Mouse (Mus musculus) embryonic facial prominence, embryonic 11.5 days (tissue): ENCODE data around the gene Blzf1. TPM values are rescaled to one million over a fixed set of nuclear protein-coding genes. Genes with fewer than 3 reads are reported as not detected.

ENCODE experiments used
- ATAC-seq: fragments of 200-750 bp; cut with Nextera tagmentation; replicated peaks from 2 replicates; pipeline ENCODE4 v1.8.0; 2017; ENCODE audit warnings: low read depth; ENCODE audit not compliant: insufficient number of reproducible peaks, low FRiP score, low TSS enrichment
- DNase-seq: peaks from one replicate; pipeline ENCODE4 v3.0.0-alpha.2; 2015; ENCODE audit warnings: low spot score
- H3K27ac ChIP-seq: fragments of 300-500 bp; sonication (generic); replicated peaks from 2 replicates; pipeline ENCODE4 v1.5.1; 2014; ENCODE audit warnings: mild to moderate bottlenecking, low read depth, low read length, control low read depth
- H3K27me3 ChIP-seq: fragments of 300-500 bp; sonication (generic); 2 replicates; pipeline ENCODE4 v1.6.1; 2014; ENCODE audit warnings: mild to moderate bottlenecking, low read length, moderate library complexity, mixed read lengths; ENCODE audit not compliant: control insufficient read depth, insufficient read depth
- H3K36me3 ChIP-seq: fragments of 300-500 bp; sonication (generic); replicated peaks from 2 replicates; pipeline ENCODE4 v1.6.1; 2014; ENCODE audit warnings: low read depth, mild to moderate bottlenecking, low read length, moderate library complexity, mixed read lengths; ENCODE audit not compliant: control insufficient read depth, insufficient read depth
- H3K4me1 ChIP-seq: fragments of 300-500 bp; sonication (generic); 2 replicates; pipeline ENCODE4 v1.6.1; 2014; ENCODE audit warnings: low read length, mixed read lengths; ENCODE audit not compliant: control insufficient read depth, insufficient read depth
- H3K4me2 ChIP-seq: fragments of 300-500 bp; sonication (generic); 2 replicates; pipeline ENCODE4 v1.6.1; 2014; ENCODE audit warnings: low read depth, mild to moderate bottlenecking, control low read depth, low read length, moderate library complexity
- H3K4me3 ChIP-seq: fragments of 300-500 bp; sonication (generic); 2 replicates; pipeline ENCODE4 v1.5.1; 2014; ENCODE audit warnings: low read depth, low read length, control low read depth
- H3K9ac ChIP-seq: fragments of 300-500 bp; sonication (generic); replicated peaks from 2 replicates; pipeline ENCODE4 v1.6.1; 2014; ENCODE audit warnings: mild to moderate bottlenecking, control low read depth, low read length
- H3K9me3 ChIP-seq: fragments of 300-500 bp; sonication (generic); replicated peaks from 2 replicates; pipeline ENCODE4 v1.6.1; 2016; ENCODE audit warnings: mild to moderate bottlenecking, low read length, inconsistent platforms, mixed read lengths; ENCODE audit not compliant: control insufficient read depth
- WGBS: fragments of 180-500 bp; shearing (Covaris S2); extraction: QIAGEN DNeasy Blood & Tissue Kit; methylation state at CpG from one replicate; pipeline ENCODE4 v1.1.7; 2014; 5-methylcytosine and 5-hydroxymethylcytosine counted together
- polyA plus RNA-seq: library from polyadenylated mRNA; unstranded; fragments of >200 nt; fragmentation: Nextera tagmentation; extraction: Ambion mirVana; gene quantifications from 2 replicates; pipeline ENCODE4 v1.2.1, GENCODE M21; 2014

Blzf1 gene
- polyA plus RNA-seq, 1 experiment from 2014 or later: 26.7 TPM

DNA sequence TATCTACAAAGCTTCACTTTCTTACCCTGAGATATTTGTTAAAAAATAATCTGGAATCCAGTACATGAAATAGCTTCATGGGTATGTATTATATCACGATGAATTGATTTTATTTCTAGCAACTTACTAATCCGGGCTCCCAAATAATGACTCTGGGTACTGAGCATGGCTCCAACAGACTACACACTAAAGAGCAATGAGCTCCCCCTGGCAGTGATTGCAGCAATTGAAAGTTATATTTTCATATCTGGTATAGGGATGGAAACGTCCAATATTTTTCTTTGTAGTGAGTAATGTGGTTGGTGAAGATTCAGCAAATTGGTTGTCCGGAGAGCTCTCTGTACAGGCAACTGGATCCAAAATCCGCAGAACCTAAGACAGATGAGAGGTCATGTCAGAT, 15.2 kb downstream of the Blzf1 start:
- DNase-seq (no peak), ATAC-seq (no peak)
- Histone ChIP-seq H3K4me3 (no peak overlapping the region), H3K36me3 (no peaks in the 10 kb centered on the region), H3K4me1 (no peaks in the 10 kb centered on the region), H3K9me3 (no peaks in the 10 kb centered on the region), H3K4me2 (no peak overlapping the region), H3K9ac (no peak overlapping the region), H3K27ac (no peak overlapping the region), H3K27me3 (no peaks in the 10 kb centered on the region)
- 91% methylated on average over 5 of the region's 5 CpGs for WGBS

DNA sequence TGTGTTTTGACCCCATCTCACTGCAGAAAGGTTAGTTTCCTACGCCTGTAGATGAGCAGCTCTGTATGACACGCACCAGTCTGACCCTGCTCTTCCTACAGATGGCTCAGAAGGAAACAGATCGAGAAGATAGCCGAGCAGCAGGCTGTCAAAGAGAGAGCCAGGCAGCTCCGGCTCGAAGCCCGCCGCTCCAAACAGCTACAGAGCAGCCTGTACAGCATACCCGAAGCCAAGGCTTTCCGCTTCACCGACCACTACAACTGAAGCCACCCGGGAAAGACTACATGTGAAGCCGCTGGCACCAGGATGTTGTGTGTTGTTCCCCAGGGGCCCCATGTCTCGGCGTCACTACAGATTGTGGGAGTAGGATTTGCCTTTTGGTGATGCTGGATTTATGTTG, 19.9 kb downstream of the Blzf1 start:
- ATAC-seq: no peak
- no peak overlapping the region for H3K4me3 ChIP-seq
- 58% methylated on average over 15 of the region's 15 CpGs for WGBS

GRCm38 (mm10) chr1:164284007-164284406, 23.3 kb downstream of the Blzf1 start:
- H3K27ac ChIP-seq: no peak overlapping the region
- no peak for DNase-seq

More for the DNA sequence above, 19.9 kb downstream of the Blzf1 start:
- H3K9ac ChIP-seq: no peak overlapping the region
- no peaks in the 10 kb centered on the region for H3K36me3 ChIP-seq
- H3K4me1 ChIP-seq: no peaks in the 10 kb centered on the region
- H3K27ac ChIP-seq: no peak overlapping the region
- H3K4me2 ChIP-seq: no peak overlapping the region
- H3K27me3 ChIP-seq: no peaks in the 10 kb centered on the region
- DNase-seq: no peak
- no peaks in the 10 kb centered on the region for H3K9me3 ChIP-seq

GRCm38 (mm10) chr1:164279332-164279731, 28.0 kb downstream of the Blzf1 start:
- H3K27me3 ChIP-seq: no peaks in the 10 kb centered on the region
- 78% methylated on average over 4 of the region's 4 CpGs for WGBS
- no peak overlapping the region for H3K4me3 ChIP-seq
- H3K9ac ChIP-seq: no peak overlapping the region
- DNase-seq (no peak), ATAC-seq (no peak)
- no peaks in the 10 kb centered on the region for H3K36me3 ChIP-seq
- H3K9me3 ChIP-seq: no peaks in the 10 kb centered on the region
- no peak overlapping the region for H3K27ac ChIP-seq
- no peak overlapping the region for H3K4me2 ChIP-seq
- H3K4me1 ChIP-seq: no peaks in the 10 kb centered on the region

More at GRCm38 (mm10) chr1:164284007-164284406, 23.3 kb downstream of the Blzf1 start:
- Histone ChIP-seq H3K27me3 (no peaks in the 10 kb centered on the region), H3K4me3 (no peak overlapping the region), H3K4me2 (no peak overlapping the region), H3K9ac (no peak overlapping the region), H3K9me3 (no peaks in the 10 kb centered on the region), H3K36me3 (no peaks in the 10 kb centered on the region), H3K4me1 (no peaks in the 10 kb centered on the region)
- ATAC-seq: no peak
- 97% methylated on average over 3 of the region's 3 CpGs for WGBS

DNA sequence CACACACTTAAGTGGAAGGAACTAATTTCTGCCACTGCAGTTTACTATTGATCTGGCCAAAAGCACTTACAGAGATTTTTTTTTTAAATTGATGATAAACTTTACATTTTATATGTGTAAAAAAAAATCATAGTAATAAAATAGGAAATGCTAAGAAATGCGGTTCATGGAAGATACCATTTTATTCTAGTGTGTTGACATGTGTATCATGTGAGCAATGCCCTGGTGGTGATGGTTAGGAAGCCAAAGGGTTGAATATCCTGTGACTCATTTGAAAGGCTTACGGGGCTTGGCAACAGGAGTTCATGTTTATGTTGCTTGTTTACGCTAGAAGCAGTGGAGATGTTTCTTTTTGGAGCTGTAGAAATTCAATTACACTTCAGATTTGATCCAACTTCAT, 30.7 kb downstream of the Blzf1 start:
- ATAC-seq (no peak), DNase-seq (no peak)
- Histone ChIP-seq H3K9ac (no peak overlapping the region), H3K4me3 (no peak overlapping the region), H3K27ac (no peak overlapping the region), H3K4me2 (no peak overlapping the region), H3K36me3 (no peaks in the 10 kb centered on the region), H3K4me1 (no peaks in the 10 kb centered on the region), H3K9me3 (no peaks in the 10 kb centered on the region), H3K27me3 (no peaks in the 10 kb centered on the region)
- 88% methylated on average over 3 of the region's 3 CpGs for WGBS

DNA sequence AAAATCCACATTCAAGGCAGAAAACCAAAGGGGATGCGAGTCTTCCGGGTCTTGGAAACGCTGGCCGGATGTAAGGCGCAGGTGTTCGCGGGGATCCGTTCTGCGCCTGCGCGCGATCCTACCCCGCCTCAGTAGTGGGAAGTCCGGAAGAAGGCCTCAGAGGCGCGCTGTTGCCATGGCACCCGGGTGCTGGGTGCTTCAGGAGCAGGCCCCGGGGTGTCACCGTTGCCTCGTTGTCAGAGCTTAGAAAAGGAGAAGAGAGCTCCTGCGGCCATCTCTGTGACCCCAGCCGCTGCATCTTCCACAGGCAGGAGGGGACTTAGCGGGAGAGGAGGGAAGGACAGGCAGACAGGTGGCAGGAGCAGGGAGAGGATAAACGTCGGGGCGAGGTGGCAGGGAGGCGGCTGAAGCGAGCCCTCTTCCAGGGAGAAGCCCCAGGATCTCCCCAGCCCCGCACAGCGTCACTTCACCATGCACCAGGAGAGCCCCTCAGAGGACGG, 31.8 kb downstream of the Blzf1 start, which contains the start of gene Ccdc181:
Gene Ccdc181 (plus strand): TSS at position 131 of the 500 bp plus-strand sequence.
- no peaks in the 10 kb centered on the region for H3K27me3 ChIP-seq
- H3K4me3 ChIP-seq: peak within 1 kb of the TSS; percentile 51
- under 1% methylated on average over 31 of the region's 31 CpGs for WGBS
- H3K27ac ChIP-seq: no peak within 1 kb of the TSS
- no peaks in the 10 kb centered on the region for H3K4me1 ChIP-seq
- DNase-seq (peak; percentile 92), ATAC-seq (peak; percentile 98)
- peak within 1 kb of the TSS; percentile 48 for H3K4me2 ChIP-seq
- H3K9me3 ChIP-seq: no peaks in the 10 kb centered on the region
- no peaks in the 10 kb centered on the region for H3K36me3 ChIP-seq
- peak within 1 kb of the TSS; percentile 18 for H3K9ac ChIP-seq

DNA sequence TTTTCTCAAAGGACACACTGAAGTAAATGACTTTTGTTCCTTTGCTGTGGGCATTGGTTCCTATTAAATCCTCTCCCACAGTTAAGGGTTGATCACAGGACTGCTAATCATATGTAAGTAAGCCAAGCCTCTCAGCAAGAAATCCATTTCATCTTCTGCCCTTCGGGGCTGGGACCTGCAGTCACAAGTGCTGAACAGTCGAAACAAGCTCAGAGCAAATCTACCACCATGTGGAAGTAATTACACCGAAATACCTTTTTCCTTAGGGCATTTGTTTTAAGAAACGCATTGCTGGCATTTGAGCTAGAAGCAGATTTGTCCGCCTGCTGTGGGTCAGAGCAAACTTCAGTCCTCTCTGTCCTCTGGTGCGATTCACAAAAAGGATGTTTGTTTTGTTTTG, 33.6 kb downstream of the Blzf1 start:
- Histone ChIP-seq H3K27ac (no peak overlapping the region), H3K27me3 (no peaks in the 10 kb centered on the region), H3K9ac (no peak overlapping the region), H3K36me3 (no peaks in the 10 kb centered on the region), H3K4me2 (no peak overlapping the region), H3K4me1 (no peaks in the 10 kb centered on the region), H3K9me3 (no peaks in the 10 kb centered on the region), H3K4me3 (no peak overlapping the region)
- WGBS: 28% methylated on average over 6 of the region's 6 CpGs
- DNase-seq (peak; percentile 87), ATAC-seq (no peak)

GRCm38 (mm10) chr1:164270941-164271340, 36.3 kb downstream of the Blzf1 start:
- Histone ChIP-seq H3K36me3 (no peaks in the 10 kb centered on the region), H3K4me3 (no peak overlapping the region), H3K4me1 (no peaks in the 10 kb centered on the region), H3K9me3 (no peaks in the 10 kb centered on the region), H3K4me2 (no peak overlapping the region), H3K27ac (no peak overlapping the region), H3K9ac (no peak overlapping the region), H3K27me3 (no peaks in the 10 kb centered on the region)
- 75% methylated on average over 7 of the region's 7 CpGs for WGBS
- DNase-seq (no peak), ATAC-seq (no peak)
